Mouse (Mus musculus): Measurements from ENCODE around the gene Tigit.

Gene Tigit

DNA sequence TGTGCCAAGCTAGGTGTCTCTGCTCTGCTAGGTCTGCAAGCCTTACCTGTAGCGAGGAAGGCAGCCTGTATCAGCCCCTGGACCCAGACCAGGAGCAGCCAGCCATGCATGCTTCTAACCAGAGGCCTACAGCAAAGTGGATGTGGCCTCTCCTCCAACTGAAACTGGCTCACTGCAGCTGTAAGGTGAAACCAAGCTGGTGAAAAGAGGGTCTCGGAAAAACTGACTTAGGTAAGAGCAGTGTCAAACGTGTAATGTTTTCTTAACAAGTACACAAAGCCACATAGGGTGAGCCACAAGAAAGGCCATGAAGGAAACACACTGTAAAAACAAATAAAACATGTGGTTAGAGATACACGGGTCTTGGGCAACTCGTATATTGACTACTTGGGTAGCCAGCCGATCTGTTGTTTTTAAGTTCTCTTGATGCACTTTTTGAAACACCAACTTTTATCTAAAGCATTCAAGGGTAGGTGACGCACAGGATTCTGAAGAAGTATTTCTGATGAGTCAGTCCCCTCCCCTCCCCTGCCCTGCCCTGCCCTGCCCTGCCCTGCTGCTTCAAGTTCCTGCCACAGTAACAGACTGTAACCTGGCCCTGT lies at the start of gene Tigit:
Tigit (minus strand) TSS at position 169 of the 602 bp plus-strand sequence.
- ChIA-PET CTCF (interaction anchor here in 1 of 4 experiments (0.5 kb wide), 1 partner anchor 1288 kb away, joined by 3 read pairs; no protein-coding TSS in a partner anchor), POLR2A (interaction anchor here in 1 of 4 experiments (0.5 kb wide), 1 partner anchor 40 kb away, joined by 3 read pairs; no protein-coding TSS in a partner anchor)

DNA sequence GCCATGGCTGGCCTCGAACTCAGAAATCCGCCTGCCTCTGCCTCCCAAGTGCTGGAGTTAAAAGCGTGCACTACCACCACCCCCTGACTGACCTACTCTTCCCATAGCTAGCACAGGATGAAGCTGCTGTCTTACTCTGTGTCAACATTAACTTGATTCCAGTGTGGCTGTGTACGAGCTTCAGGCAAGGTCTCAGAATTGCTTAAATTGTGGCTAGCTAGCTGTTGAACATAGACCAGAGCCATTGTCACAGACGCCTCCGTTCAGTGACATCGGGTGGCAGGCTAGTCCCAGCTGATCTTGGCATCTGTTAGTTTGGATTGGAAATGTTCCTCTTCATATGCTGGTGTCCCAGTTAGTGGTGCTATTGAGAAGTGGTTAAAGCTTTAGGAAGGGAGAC lies 47.4 kb upstream of the Tigit start:
- ChIA-PET POLR2A (interaction anchor here in 2 of 4 experiments (0.6 to 1.8 kb wide), 6 partner anchors 10 to 743 kb away, joined by 3 to 4 read pairs (median 3); partner anchors contain the start of gene Drd3 (in 1 of the 2)), CTCF (interaction anchor here in 1 of 4 experiments (0.7 kb wide), 1 partner anchor 169 kb away, joined by 9 read pairs; no protein-coding TSS in a partner anchor)

DNA sequence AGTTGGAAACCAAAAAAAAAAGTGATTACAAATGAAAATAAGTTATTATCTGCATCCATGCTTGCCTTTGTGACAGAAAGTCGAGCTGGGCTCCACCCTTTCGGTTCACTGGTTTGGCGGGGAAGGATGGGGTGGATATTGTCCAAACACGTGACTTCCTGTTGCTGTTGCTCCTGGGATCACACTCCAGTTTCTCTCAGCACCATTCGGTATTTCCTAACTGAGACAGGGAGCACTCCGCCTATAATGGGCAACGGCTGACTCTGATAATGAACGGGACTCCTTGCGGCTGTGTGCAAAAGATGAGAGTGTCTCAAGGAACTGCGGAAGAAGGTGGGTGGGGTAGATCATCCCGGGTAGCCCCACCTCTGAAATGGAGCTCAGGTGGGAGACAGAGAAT lies 46.7 kb upstream of the Tigit start:
- CTCF ChIA-PET, result interaction anchor here in 1 of 4 experiments (1.1 to 2.6 kb wide), 2 partner anchors 10 to 170 kb away, joined by 4 to 15 read pairs; no protein-coding TSS in a partner anchor

DNA sequence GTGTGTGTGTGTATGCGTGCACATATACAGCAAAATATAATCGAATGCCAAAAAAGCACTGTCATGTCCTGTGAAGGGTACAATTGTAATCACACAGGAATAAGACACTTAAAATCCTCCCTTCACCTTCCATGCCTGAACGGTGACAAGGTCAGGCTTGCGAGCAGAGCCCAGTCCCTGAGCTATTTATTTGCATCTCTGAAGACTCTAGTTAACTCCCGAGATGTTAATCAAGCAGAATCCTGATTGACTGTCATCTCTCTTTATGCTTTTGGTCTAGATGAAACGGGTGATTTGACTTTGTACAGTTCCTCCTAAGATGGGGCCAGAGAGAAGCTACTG lies 46.2 kb upstream of the Tigit start:
- POLR2A ChIA-PET, result interaction anchor here in 3 of 4 experiments (0.7 to 1.8 kb wide), 6 partner anchors 8 to 1837 kb away, joined by 3 to 7 read pairs (median 3); no protein-coding TSS in a partner anchor
- CTCF ChIA-PET, result interaction anchor here in 2 of 4 experiments (0.7 to 2.6 kb wide), 3 partner anchors 9 to 278 kb away, joined by 4 to 19 read pairs (median 15); no protein-coding TSS in a partner anchor

More for the DNA sequence above, 46.7 kb upstream of the Tigit start:
- POLR2A ChIA-PET, result interaction anchor here in 3 of 4 experiments (0.9 to 1.8 kb wide), 4 partner anchors 9 to 90 kb away, joined by 3 to 7 read pairs (median 4); no protein-coding TSS in a partner anchor

DNA sequence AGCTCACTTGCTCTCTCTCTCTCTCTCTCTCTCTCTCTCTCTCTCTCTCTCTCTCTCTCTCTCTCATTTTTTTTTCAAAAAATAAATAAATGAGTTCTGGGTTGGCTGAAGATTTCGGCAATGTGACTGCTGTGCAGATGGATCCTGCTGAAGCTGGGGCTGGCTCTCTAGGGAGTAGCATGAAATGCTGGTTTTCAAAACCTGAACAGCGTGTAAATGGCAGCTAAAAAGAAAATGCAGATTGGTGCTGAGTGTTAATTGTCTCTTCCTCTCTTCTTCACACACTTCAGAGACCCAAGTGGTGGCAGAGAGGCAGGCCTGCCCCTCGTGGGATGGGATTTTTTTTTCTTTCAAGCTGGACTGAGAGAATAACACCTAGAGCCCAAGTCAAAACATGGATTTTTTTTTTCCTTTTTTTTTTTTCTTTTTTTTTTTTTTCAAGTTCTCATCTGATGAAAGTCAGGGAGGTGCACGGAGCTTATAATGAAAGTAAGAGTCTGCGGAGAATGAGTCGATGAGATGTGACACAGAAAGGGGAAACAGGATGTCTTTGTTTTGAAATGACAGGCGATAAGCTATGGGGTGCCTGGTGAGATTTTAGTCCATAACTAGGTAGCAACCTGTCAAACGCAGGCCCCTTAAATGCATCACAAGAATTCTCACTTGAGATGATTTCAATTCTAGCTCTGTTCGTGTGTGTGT lies 45.6 kb upstream of the Tigit start:
- ChIA-PET CTCF (interaction anchor here in 3 of 4 experiments (0.7 to 2.6 kb wide), 4 partner anchors 9 to 277 kb away, joined by 3 to 19 read pairs (median 10); no protein-coding TSS in a partner anchor), POLR2A (interaction anchor here in 2 of 4 experiments (0.7 to 1.8 kb wide), 7 partner anchors 9 to 1837 kb away, joined by 3 to 7 read pairs (median 3); partner anchors contain the start of gene Ccdc191 (in 1 of the 2))

DNA sequence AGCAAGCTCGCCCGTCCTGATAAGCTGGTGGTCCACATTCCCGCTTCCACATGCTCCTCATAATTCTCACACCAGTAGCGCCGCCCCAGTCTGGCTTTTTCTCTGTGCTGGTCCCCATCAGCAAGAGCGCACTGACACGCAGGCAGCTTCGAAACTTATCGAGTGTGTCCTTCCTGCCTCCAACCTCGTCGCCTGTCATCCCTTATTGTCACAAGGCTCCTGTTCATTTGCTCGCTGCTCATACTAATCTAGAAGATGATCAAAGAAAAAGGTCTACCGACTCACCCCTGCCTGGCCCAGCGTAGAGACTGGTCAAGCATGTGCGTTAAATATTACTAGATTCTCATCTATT lies 45.1 kb upstream of the Tigit start:
- CTCF ChIA-PET, result interaction anchor here in 2 of 4 experiments (0.7 to 2.6 kb wide), 2 partner anchors 9 to 169 kb away, joined by 3 to 15 read pairs; no protein-coding TSS in a partner anchor

DNA sequence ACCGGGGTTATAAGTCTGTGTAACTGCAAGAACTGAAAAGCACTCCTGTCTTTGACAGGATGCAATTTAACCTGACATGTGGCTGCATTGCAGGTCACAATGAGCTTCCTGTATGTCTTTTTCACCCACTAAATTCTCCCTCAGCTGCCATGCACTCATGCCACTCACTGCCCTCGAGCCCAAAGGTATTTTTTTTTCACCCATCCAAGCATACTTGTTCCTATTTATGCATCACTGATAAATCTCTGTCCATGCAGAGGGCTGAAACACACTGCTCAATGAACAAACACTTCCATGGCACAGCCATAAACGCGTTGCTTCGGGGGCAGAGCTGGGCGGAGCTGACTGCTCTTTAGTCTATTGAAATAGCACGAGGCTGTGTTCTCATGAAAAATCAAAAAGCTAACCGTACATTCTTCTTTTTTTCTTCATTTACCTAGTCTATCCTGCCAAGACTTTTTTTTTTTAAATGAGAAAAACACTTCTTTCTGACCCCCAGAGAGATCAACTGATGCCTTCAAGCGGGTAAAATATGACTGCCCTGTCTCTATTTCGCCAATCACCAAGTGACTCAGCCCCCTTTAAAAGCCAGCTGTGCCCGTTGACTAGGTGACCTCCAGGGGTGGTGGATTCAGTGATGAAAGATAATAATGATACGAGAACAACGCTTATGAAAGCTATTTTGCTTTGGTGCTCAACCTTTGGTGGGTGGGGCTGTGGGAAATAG lies 44.6 kb upstream of the Tigit start:
- POLR2A ChIA-PET, result interaction anchor here in 2 of 4 experiments (0.5 to 1.6 kb wide), 3 partner anchors 9 to 200 kb away, joined by 3 to 7 read pairs (median 3); partner anchors contain the start of gene Ccdc191 (in 1 of the 2)
- CTCF ChIA-PET, result interaction anchor here in 1 of 4 experiments (2.6 kb wide), 1 partner anchor 168 kb away, joined by 15 read pairs; no protein-coding TSS in a partner anchor

More for the DNA sequence above, 45.1 kb upstream of the Tigit start:
- POLR2A ChIA-PET, result interaction anchor here in 3 of 4 experiments (0.5 to 1.6 kb wide), 5 partner anchors 10 to 793 kb away, joined by 3 to 7 read pairs (median 3); partner anchors contain the start of gene Ccdc191 (in 1 of the 3)

DNA sequence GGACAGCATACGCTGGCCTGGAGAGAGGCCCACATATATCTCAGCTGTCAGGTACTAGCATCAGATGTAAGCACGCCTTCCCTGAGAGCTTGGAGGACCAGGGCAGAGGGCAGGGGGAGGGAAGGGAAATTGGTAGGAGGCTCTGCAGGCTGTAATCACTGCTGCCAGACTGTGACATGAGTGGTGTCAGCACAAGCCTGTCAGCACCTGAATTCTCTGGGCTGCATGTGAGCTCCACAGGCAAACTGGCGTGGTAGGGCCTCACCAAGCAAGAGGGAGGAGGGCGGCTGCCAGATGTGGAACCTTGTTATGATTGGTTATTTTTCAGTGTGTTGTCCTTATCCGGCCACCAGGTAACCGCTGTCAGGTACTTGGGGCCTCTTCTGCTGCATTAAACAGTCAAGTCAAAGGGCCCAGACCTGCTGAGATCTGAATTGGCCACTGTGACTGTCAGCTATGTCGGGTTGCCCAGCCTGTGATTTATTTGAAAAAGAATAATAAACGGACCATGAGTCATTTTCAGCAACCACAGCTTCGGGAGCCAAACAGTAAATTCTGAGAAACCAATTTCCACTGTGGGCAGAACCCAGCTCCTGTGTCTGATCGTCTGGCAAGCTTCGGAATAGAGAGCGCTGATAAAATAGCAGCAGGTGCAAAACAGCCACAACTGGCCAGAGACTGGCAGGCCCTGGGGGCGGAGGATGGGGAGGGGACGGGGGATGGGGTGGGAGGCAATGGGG lies 38.0 kb upstream of the Tigit start:
- CTCF ChIA-PET, result interaction anchor here in 1 of 4 experiments (1.8 kb wide), 1 partner anchor 162 kb away, joined by 6 read pairs; no protein-coding TSS in a partner anchor
- POLR2A ChIA-PET, result interaction anchor here in 2 of 4 experiments (0.5 to 1.7 kb wide), 3 partner anchors 9 to 156 kb away, joined by 3 to 4 read pairs (median 4); no protein-coding TSS in a partner anchor

DNA sequence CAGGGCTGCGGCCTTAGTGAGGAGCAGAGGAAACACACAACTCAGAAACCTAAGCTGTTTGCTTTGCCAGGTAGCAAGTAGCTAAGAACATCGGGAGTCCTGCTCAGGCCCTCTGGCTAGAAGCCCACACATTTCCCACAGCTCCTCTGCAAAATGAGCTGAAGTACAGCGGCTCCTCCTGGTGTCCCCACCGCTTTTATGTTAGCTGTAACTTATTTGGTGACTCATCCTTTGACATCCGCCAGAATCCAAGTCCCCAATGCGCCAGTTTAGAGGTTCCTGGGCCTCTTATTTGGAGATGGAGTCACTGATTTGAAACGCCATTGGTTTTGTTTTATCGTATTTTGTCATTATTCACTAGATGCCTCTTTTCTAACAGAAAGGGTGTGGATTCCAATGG lies 36.6 kb upstream of the Tigit start:
- CTCF ChIA-PET, result interaction anchor here in 3 of 4 experiments (0.5 to 1.8 kb wide), 4 partner anchors 9 to 160 kb away, joined by 3 to 9 read pairs (median 5); no protein-coding TSS in a partner anchor
- POLR2A ChIA-PET, result interaction anchor here in 3 of 4 experiments (0.6 to 1.7 kb wide), 5 partner anchors 10 to 147 kb away, joined by 3 to 5 read pairs (median 4); no protein-coding TSS in a partner anchor

DNA sequence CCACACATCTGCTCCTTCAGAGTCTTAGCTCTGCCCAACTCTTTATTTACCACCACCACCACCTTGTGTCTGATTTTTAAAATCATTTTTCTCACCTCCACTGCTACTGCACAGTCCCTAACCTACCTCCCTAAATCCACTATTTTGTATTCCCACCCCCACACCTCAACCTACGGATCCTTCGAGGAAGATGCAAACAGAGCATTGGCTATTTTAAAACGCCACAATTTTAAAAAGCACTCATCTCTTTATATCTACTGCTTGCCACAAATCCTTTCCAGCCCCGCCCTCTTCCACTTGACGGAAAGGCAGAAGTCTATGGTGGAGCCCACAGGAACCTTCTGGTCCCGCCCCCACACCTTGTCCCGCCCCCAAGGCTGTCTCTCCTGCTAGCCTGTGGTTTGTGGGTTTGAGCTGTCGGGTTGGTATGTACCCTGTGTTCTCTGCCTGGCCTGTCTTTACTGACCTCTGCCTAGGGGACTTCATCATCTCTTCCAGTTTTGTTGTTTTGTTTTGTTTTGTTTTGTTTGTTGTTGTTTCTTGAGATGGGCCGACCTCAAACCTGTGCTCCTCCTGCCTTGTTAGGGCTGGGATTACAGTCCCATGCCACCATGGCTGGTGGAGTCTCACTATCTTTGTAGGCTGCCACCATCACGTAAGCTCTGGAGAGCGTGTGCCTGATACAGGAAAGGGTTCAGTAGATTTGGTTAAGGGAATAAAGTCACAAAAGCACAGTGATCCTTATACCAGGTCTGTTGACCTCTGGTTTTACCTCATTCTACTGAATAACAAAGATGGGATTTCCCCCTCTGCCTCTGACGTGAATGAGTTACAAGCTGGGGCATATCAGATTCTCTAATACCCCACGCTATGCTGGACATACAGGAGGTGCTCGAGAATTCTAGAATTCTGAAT lies 35.0 kb upstream of the Tigit start:
- CTCF ChIA-PET, result interaction anchor here in 1 of 4 experiments (0.8 kb wide), 1 partner anchor 103 kb away, joined by 3 read pairs; no protein-coding TSS in a partner anchor
- POLR2A ChIA-PET, result interaction anchor here in 1 of 4 experiments (0.6 to 1.3 kb wide), 4 partner anchors 11 to 1473 kb away, joined by 3 to 5 read pairs (median 3); no protein-coding TSS in a partner anchor

DNA sequence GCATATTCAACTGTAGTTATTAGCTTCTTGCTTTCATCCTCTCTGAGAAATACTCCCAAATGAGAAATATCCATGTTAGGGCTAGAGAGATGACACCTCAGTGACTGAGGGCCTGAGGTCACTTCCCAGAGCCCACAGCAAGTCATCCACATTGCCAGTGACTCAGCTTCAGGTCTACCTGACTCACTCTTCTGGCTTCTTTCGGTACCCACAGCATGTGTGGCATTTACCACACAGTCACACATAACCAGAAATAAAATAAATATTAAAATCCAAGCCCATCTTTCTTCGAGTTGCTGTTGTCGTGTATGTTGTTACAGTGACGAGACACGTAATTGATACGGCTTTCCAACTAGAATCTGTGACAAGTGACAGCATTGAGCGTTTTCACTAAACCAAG lies 33.8 kb upstream of the Tigit start:
- ChIA-PET POLR2A (no interaction called here), CTCF (no interaction called here)

DNA sequence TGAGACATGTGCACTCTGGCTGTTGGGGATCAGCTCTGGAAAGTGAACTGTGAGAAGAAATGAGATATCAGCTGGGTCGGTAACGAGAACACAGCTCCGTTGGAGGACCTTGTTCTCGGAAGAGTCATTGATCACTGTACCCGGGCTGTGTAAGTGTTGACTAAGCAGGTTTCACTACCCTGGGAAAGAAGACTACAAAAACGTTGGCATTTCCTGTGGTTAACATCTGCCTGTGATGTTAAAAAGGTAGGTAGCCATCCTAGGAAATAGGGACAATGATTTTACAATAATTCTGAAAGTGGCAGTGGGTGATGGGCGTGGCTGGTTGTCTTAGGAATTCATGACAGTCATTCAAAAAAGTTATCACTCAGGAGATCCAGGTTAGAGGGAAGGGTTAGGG lies 31.9 kb upstream of the Tigit start:
- CTCF ChIA-PET, result interaction anchor here in 2 of 4 experiments (0.5 to 0.6 kb wide), 2 partner anchors 29 to 58 kb away, joined by 3 to 13 read pairs; partner anchors contain the start of gene Drd3 (in 1 of the 2)
- POLR2A ChIA-PET, result no interaction called here

DNA sequence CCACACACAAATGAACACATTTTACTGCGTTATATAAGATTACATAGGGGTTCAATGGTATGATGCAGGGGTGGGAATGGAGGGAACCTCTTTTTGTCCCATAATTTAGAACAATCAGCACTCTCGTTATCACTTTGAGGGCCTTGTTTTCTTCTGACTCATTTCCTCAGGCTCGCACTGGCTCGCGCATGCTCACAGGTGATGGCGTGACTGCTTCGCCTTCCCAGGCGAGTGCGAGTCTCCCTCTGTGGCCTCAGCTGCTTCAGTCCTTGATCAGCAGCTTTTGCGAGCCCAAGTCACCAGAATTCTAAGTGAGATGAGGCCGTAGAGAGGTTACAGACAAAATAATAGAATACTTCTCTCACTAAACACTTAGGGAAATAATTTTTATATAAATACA lies 30.2 kb upstream of the Tigit start:
- ChIA-PET POLR2A (interaction anchor here in 1 of 4 experiments (0.6 kb wide), 1 partner anchor 186 kb away, joined by 4 read pairs; no protein-coding TSS in a partner anchor), CTCF (no interaction called here)

DNA sequence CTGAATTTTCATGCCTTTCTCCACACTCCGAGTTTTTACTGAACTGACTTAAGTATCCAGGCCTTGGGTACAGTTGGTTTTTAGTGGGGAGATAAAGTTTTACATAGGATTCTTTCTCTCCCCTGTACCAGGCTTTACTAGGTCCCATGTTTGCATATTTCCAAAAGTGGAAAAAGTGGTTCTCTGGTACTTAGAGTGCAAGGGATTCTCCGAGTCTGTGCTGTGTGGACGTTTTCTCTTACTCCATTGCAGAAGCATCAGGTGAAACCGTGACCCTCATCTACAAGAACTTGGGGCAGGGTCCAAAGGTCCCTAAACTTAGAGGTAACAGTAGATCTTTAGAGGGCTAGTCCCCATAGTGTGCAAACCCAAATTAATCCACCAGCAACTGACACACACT lies 28.7 kb upstream of the Tigit start:
- CTCF ChIA-PET, result interaction anchor here in 1 of 4 experiments (0.6 kb wide), 1 partner anchor 34 kb away, joined by 3 read pairs; no protein-coding TSS in a partner anchor
- POLR2A ChIA-PET, result no interaction called here

DNA sequence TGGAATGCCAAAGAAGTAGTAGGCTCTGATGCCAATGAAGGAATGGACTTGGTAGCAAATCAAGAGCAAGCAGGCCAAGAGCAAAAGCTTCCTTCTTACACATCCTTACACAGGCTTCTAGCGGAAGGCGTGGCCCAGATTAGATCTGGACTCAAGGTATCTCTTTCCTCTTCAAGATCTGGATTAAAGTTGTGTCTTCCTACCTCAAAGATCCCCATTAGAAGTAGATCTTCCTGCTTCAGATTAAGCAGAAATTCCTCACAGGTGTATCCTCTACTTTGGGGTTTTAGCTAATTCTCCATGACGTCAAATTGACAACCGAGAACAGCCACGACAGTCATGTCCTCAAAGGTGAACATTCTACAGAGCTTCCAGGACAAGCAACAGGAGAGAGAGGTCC lies 27.8 kb upstream of the Tigit start:
- ChIA-PET CTCF (no interaction called here), POLR2A (interaction anchor here in 1 of 4 experiments (0.6 kb wide), 1 partner anchor 134 kb away, joined by 7 read pairs; no protein-coding TSS in a partner anchor)

DNA sequence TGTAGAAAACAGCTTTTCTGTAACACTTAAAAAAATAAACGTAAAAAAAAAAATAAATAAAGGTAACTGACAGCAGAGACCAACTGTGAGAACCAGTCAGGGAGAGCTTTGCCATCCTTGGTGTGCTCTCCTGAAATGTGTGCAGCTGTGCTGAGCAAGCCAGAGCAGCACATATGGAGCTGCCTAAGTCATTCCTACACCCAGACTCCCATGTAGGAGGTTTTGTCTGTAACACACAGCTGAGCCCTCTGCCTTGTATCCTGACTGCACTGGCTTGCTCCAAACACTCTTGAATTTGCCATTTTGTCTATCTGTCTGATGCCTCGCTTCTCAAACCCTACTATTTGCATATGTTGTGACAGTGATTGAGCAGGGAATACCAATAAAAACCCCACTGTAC lies 27.0 kb upstream of the Tigit start:
- ChIA-PET CTCF (interaction anchor here in 1 of 4 experiments (0.5 kb wide), 1 partner anchor 19 kb away, joined by 3 read pairs; no protein-coding TSS in a partner anchor), POLR2A (interaction anchor here in 1 of 4 experiments (0.6 kb wide), 1 partner anchor 133 kb away, joined by 7 read pairs; no protein-coding TSS in a partner anchor)
